Mouse (Mus musculus) limb, embryonic 14.5 days (tissue): ENCODE measurements at regions not wholly inside any gene's neighbourhood (a gene's known extent, or its start where the extent isn't known, plus 50 kb on each side); places are given as distances from the start of the nearest gene placed in this dataset.

Source experiments
- ATAC-seq: fragments of 200-750 bp; cut with Nextera tagmentation; 2 replicates; pipeline ENCODE4 v1.8.0; 2017; ENCODE audit warnings: low read depth, moderate number of reproducible peaks, moderate TSS enrichment; ENCODE audit not compliant: low FRiP score
- DNase-seq: peaks from one replicate; pipeline ENCODE4 v3.0.0-alpha.2; 2015; ENCODE audit warnings: low spot score
- H3K27ac ChIP-seq: fragments of 300-500 bp; sonication (generic); replicated peaks from 2 replicates; pipeline ENCODE4 v1.5.1; 2014; ENCODE audit warnings: low read depth, mild to moderate bottlenecking, low read length, moderate library complexity, mixed read lengths
- H3K27me3 ChIP-seq: fragments of 300-500 bp; sonication (generic); 2 replicates; pipeline ENCODE4 v1.6.1; 2014; ENCODE audit warnings: low read length, mixed read lengths; ENCODE audit not compliant: control insufficient read depth, insufficient read depth
- H3K36me3 ChIP-seq: fragments of 300-500 bp; sonication (generic); 2 replicates; pipeline ENCODE4 v1.6.1; 2014; ENCODE audit warnings: mild to moderate bottlenecking, low read length, moderate library complexity, mixed read lengths; ENCODE audit not compliant: control insufficient read depth, insufficient read depth
- H3K4me1 ChIP-seq: fragments of 300-500 bp; sonication (generic); 2 replicates; pipeline ENCODE4 v1.6.1; 2014; ENCODE audit warnings: antibody characterized with exemption, low read length, mixed read lengths; ENCODE audit not compliant: control insufficient read depth, insufficient read depth
- H3K4me2 ChIP-seq: fragments of 300-500 bp; sonication (generic); replicated peaks from 2 replicates; pipeline ENCODE4 v1.6.1; 2014; ENCODE audit warnings: low read depth, mild to moderate bottlenecking, low read length, moderate library complexity; ENCODE audit not compliant: severe bottlenecking
- H3K4me3 ChIP-seq: fragments of 300-500 bp; sonication (generic); replicated peaks from 2 replicates; pipeline ENCODE4 v1.5.1; 2014; ENCODE audit warnings: low read length
- H3K9ac ChIP-seq: fragments of 300-500 bp; sonication (generic); 2 replicates; pipeline ENCODE4 v1.6.1; 2014; ENCODE audit warnings: mild to moderate bottlenecking, low read depth, low read length, moderate library complexity; ENCODE audit not compliant: severe bottlenecking
- H3K9me3 ChIP-seq: fragments of 300-500 bp; sonication (generic); 2 replicates; pipeline ENCODE4 v1.6.1; 2016; ENCODE audit warnings: low read length; ENCODE audit not compliant: control insufficient read depth
- POLR2A ChIP-seq: fragments of 200-500 bp; IDR thresholded peaks from 2 replicates; pipeline ENCODE4 v1.8.0; 2012; ENCODE audit warnings: inconsistent platforms, mild to moderate bottlenecking, moderate library complexity, borderline replicate concordance; ENCODE audit not compliant: insufficient read depth, insufficient read length; ENCODE audit errors: extremely low read depth
- WGBS: fragments of 180-500 bp; shearing (Covaris S2); extraction: QIAGEN DNeasy Blood & Tissue Kit; methylation state at CpG from one replicate; pipeline ENCODE4 v1.1.7; 2014; 5-methylcytosine and 5-hydroxymethylcytosine counted together

DNA sequence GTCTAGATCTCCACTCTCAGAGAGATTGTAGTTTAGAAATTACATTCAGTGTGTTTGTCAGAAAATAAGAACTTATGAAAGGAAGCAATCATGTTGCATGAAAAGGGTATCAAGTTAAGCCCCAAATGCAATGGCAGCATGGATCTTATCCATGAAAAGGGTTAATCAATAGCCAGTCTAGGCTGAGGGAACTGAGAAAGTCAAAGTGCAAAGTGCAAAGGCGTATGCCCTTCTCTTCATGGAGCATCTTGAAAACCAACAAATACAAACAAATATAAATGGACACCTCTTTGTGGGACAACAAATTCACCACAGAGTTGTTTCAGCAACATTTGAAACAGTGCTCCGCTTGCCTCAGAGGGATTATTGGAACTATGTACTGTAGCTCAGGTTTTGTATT, 514.1 kb upstream of the Kif18a start:
- Histone ChIP-seq H3K9ac (no peak overlapping the region), H3K27me3 (no peaks in the 10 kb centered on the region), H3K36me3 (no peaks in the 10 kb centered on the region), H3K27ac (no peak overlapping the region), H3K4me2 (no peak overlapping the region), H3K9me3 (no peaks in the 10 kb centered on the region), H3K4me1 (no peaks in the 10 kb centered on the region), H3K4me3 (no peak overlapping the region)
- WGBS, result 92% methylated on average over 2 of the region's 2 CpGs
- ATAC-seq, result no peak
- TF ChIP-seq POLR2A, result no peak
- no peak for DNase-seq

DNA sequence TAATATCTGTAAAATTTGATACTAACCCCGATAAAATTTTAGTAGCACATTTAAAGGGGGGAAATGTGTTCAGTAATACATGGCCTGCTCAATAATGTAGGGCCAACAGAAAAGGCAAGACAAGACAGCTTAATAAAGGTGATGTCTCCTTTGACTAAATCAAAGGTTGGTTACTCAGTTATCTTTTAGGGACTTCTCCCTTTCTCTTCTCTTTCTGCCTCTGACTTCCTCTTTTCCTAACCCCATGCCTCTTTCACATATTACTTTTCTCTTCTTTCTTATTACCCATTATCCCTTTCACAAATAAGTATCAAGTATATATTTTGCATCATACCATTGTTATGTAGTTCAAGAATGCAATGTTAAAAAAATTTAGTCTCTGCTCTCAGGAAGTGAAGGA, 510.2 kb upstream of the Kif18a start:
- ATAC-seq, result no peak
- DNase-seq, result no peak
- H3K27me3 ChIP-seq, result no peaks in the 10 kb centered on the region
- no peak overlapping the region for H3K27ac ChIP-seq
- WGBS, result 80% methylated on average over 1 of the region's 1 CpGs
- no peak for TF ChIP-seq POLR2A
- H3K9ac ChIP-seq, result no peak overlapping the region
- H3K9me3 ChIP-seq, result no peaks in the 10 kb centered on the region
- H3K4me3 ChIP-seq, result no peak overlapping the region
- no peaks in the 10 kb centered on the region for H3K4me1 ChIP-seq
- H3K4me2 ChIP-seq, result no peak overlapping the region
- H3K36me3 ChIP-seq, result no peaks in the 10 kb centered on the region

DNA sequence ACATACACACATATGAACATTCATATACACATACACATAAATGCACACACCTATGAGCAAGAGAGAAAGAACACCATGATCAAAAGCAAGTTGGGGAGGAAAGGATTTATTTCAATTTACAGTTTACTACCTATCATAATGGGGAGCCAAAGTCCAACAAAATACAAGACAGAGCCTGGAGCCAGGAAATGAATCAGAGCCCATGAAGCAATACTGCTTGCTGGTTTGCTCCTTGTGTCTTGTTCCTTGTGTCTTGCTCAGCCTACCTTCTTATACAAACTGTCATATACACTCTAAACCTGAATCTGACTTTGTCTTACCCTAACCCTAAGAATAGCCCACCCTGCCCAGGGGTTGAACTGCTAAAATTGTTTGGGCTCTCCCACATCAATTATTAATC, 497.1 kb upstream of the Kif18a start:
- DNase-seq (no peak), ATAC-seq (no peak)
- H3K9ac ChIP-seq, result no peak overlapping the region
- no peaks in the 10 kb centered on the region for H3K27me3 ChIP-seq
- H3K36me3 ChIP-seq, result no peaks in the 10 kb centered on the region
- no peaks in the 10 kb centered on the region for H3K9me3 ChIP-seq
- no peak overlapping the region for H3K4me3 ChIP-seq
- no peak overlapping the region for H3K4me2 ChIP-seq
- H3K4me1 ChIP-seq, result no peaks in the 10 kb centered on the region
- no peak for TF ChIP-seq POLR2A
- no peak overlapping the region for H3K27ac ChIP-seq

DNA sequence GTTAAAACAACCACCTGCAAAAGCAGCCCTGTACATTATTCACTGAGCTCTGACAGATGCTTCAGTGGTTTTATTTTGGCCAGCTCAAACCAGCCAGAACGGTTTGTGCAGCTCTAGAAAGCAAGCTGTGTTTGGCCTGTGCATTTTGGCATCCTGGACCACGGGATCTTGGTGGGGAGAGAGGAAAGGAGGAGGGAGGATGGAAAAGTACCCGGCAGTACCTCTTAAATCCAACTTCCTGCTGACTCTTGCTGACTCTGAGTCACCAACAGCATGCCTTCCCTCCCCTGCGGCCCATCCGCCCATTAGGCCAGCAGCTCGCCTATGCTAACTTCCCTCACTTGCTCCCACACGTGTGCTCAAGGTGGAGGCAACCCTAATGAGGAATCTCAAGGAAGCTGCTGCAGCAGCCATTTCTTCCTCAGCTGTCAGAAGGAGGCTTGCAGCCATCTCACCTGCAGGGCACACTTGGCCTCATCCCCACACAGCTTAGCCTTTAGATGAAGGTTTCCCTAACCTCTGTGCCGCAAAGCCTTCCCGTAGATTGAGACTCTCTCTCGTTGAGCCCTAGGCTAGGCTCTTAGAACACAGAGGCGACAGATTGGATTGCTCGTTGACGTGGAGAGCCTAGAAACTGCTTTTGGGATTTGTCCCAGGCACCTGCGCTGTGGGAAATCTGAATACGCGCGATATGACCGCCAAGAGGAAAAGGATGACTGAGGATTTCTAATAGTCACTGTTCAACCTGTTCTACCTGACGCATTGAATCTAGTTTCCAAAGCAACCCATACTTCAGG, 495.2 kb upstream of the Kif18a start:
- 78% methylated on average over 19 of the region's 19 CpGs for WGBS
- H3K4me1 ChIP-seq, result no peaks in the 10 kb centered on the region
- DNase-seq (no peak), ATAC-seq (no peak)
- H3K4me3 ChIP-seq, result no peak overlapping the region
- no peaks in the 10 kb centered on the region for H3K27me3 ChIP-seq
- H3K4me2 ChIP-seq, result no peak overlapping the region
- H3K9ac ChIP-seq, result no peak overlapping the region
- no peaks in the 10 kb centered on the region for H3K36me3 ChIP-seq
- no peaks in the 10 kb centered on the region for H3K9me3 ChIP-seq
- TF ChIP-seq POLR2A, result no peak
- no peak overlapping the region for H3K27ac ChIP-seq

DNA sequence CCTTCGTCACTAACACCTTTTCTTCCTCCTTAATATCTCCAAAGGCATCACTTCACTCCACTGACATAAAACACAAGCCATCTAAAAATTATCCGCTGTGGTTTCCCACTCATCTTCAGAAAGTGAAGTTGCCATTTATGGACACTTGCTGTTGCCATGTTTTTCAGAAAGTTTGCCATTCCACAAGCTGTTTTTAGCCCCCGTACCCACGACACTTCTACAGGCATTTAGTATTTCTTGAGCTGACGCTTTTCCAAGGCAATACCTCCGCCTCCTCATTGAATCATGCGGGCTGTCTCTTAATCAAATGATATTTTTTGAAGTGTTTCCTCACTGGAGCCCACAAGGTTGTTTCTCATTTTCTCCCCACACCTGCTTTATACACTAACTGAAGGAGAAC, 491.4 kb upstream of the Kif18a start:
- H3K4me1 ChIP-seq, result no peaks in the 10 kb centered on the region
- H3K9me3 ChIP-seq, result no peaks in the 10 kb centered on the region
- H3K4me3 ChIP-seq, result no peak overlapping the region
- H3K27me3 ChIP-seq, result no peaks in the 10 kb centered on the region
- H3K9ac ChIP-seq, result no peak overlapping the region
- no peaks in the 10 kb centered on the region for H3K36me3 ChIP-seq
- no peak for TF ChIP-seq POLR2A
- ATAC-seq, result no peak
- no peak overlapping the region for H3K27ac ChIP-seq
- WGBS, result 88% methylated on average over 7 of the region's 7 CpGs
- no peak overlapping the region for H3K4me2 ChIP-seq
- no peak for DNase-seq
